In genomic region chrX:121270071-121270470, GRCm38 (mm10) we compare ENCODE assay signal across 17 mouse cellular contexts.
A peak's percentile ranks its signal among the peaks of the same experiment; 100 is the strongest.
DNase-seq lines count a peak whose midpoint lies in the region; ATAC-seq and TF ChIP-seq lines count a peak whose summit lies in the region.
"Had no signal": no experiment of that assay in that cellular context is flagged by ENCODE, and none has a peak within 500 bp of the region (broad histone marks: within the 10 kb centered on the region; RNA-seq: fewer than 3 reads in every experiment).

No protein-coding gene starts in this region.

- H3K9ac ChIP-seq in forebrain, embryonic 14.5 days (ENCODE audit: low read length): no peak overlapping the region
- no peak overlapping the region for H3K9ac ChIP-seq in forebrain, embryonic 16.5 days (replicated peaks; ENCODE audit: low read depth, low read length)
- no peak overlapping the region for H3K9ac ChIP-seq in limb, embryonic 11.5 days (ENCODE audit: low read length)
- no peak overlapping the region for H3K9ac ChIP-seq in intestine, postnatal 0 days (ENCODE audit: low read depth, low read length)
- H3K9ac ChIP-seq: liver, embryonic 14.5 days; midbrain, embryonic 13.5 days had no signal

- no peaks in the 10 kb centered on the region for H3K36me3 ChIP-seq in forebrain, embryonic 14.5 days (ENCODE audit: control insufficient read depth, insufficient read depth, low read length)
- H3K36me3 ChIP-seq in forebrain, embryonic 16.5 days (ENCODE audit: control insufficient read depth, insufficient read depth): no peaks in the 10 kb centered on the region
- H3K36me3 ChIP-seq in limb, embryonic 11.5 days (ENCODE audit: control insufficient read depth, insufficient read depth, low read length): no peaks in the 10 kb centered on the region
- H3K36me3 ChIP-seq in limb, embryonic 10.5 days: no peaks in the 10 kb centered on the region
- H3K36me3 ChIP-seq in intestine, postnatal 0 days (ENCODE audit: control insufficient read depth, insufficient read depth): no peaks in the 10 kb centered on the region
- H3K36me3 ChIP-seq: heart, embryonic 10.5 days; midbrain, embryonic 13.5 days had no signal

- no peak overlapping the region for H3K4me3 ChIP-seq in forebrain, embryonic 14.5 days (ENCODE audit: low read depth, low read length)
- H3K4me3 ChIP-seq in forebrain, embryonic 16.5 days (replicated peaks; ENCODE audit: low read length): no peak overlapping the region
- no peak overlapping the region for H3K4me3 ChIP-seq in limb, embryonic 11.5 days (ENCODE audit: low read depth, low read length)
- no peak overlapping the region for H3K4me3 ChIP-seq in limb, embryonic 10.5 days
- no peak overlapping the region for H3K4me3 ChIP-seq in intestine, postnatal 0 days (ENCODE audit: low read depth, low read length)
- H3K4me3 ChIP-seq: erythroblast, embryonic 14.5 days; heart, embryonic 10.5 days; midbrain, embryonic 13.5 days had no signal

- no peak overlapping the region for H3K27ac ChIP-seq in forebrain, embryonic 14.5 days (ENCODE audit: low read depth, low read length)
- H3K27ac ChIP-seq in forebrain, embryonic 16.5 days (ENCODE audit: low read length): no peak overlapping the region
- no peak overlapping the region for H3K27ac ChIP-seq in limb, embryonic 11.5 days (replicated peaks; ENCODE audit: low read depth, low read length)
- no peak overlapping the region for H3K27ac ChIP-seq in limb, embryonic 10.5 days
- no peak overlapping the region for H3K27ac ChIP-seq in intestine, postnatal 0 days (ENCODE audit: low read depth, low read length)
- H3K27ac ChIP-seq: heart, embryonic 10.5 days; liver, embryonic 14.5 days; midbrain, embryonic 13.5 days had no signal

- H3K4me1 ChIP-seq in forebrain, embryonic 14.5 days (ENCODE audit: control insufficient read depth, insufficient read depth, low read length): no peaks in the 10 kb centered on the region
- no peaks in the 10 kb centered on the region for H3K4me1 ChIP-seq in forebrain, embryonic 16.5 days (replicated peaks; ENCODE audit: control insufficient read depth, insufficient read depth, low read length)
- H3K4me1 ChIP-seq in limb, embryonic 11.5 days (ENCODE audit: control insufficient read depth, insufficient read depth, low read length): no peaks in the 10 kb centered on the region
- no peaks in the 10 kb centered on the region for H3K4me1 ChIP-seq in limb, embryonic 10.5 days
- no peaks in the 10 kb centered on the region for H3K4me1 ChIP-seq in intestine, postnatal 0 days (replicated peaks; ENCODE audit: control insufficient read depth, insufficient read depth, low read length)
- H3K4me1 ChIP-seq: heart, embryonic 10.5 days; midbrain, embryonic 13.5 days had no signal

- no peak for TF ChIP-seq CTCF in intestine, postnatal 0 days (IDR thresholded peaks at IDR 0.05; ENCODE audit: low read depth)

- no peak for ATAC-seq in forebrain, embryonic 14.5 days
- no peak for ATAC-seq in forebrain, embryonic 16.5 days
- ATAC-seq in limb, embryonic 11.5 days (ENCODE audit: insufficient number of reproducible peaks, low FRiP score, low TSS enrichment, low read depth): no peak
- ATAC-seq in intestine, postnatal 0 days: no peak
- ATAC-seq: activated CD4-positive, CD25-positive, alpha-beta regulatory T cell, adult 4 months; midbrain, embryonic 13.5 days had no signal

- no peaks in the 10 kb centered on the region for H3K27me3 ChIP-seq in forebrain, embryonic 14.5 days (replicated peaks; ENCODE audit: control insufficient read depth, insufficient read depth, low read length)
- H3K27me3 ChIP-seq in forebrain, embryonic 16.5 days (replicated peaks; ENCODE audit: control insufficient read depth, insufficient read depth, low read length): no peaks in the 10 kb centered on the region
- H3K27me3 ChIP-seq in limb, embryonic 11.5 days (ENCODE audit: control insufficient read depth, insufficient read depth, low read length): no peaks in the 10 kb centered on the region
- H3K27me3 ChIP-seq in limb, embryonic 10.5 days (ENCODE audit: low read depth, poor library complexity, severe bottlenecking): no peaks in the 10 kb centered on the region
- H3K27me3 ChIP-seq in intestine, postnatal 0 days (replicated peaks; ENCODE audit: control insufficient read depth, insufficient read depth, low read length): no peaks in the 10 kb centered on the region
- H3K27me3 ChIP-seq: midbrain, embryonic 13.5 days had no signal

- no peaks in the 10 kb centered on the region for H3K9me3 ChIP-seq in forebrain, embryonic 14.5 days (replicated peaks; ENCODE audit: control insufficient read depth, low read length)
- no peaks in the 10 kb centered on the region for H3K9me3 ChIP-seq in forebrain, embryonic 16.5 days (ENCODE audit: control insufficient read depth, low read length)
- no peaks in the 10 kb centered on the region for H3K9me3 ChIP-seq in limb, embryonic 11.5 days (ENCODE audit: control insufficient read depth, low read length)
- no peaks in the 10 kb centered on the region for H3K9me3 ChIP-seq in limb, embryonic 10.5 days (replicated peaks)
- H3K9me3 ChIP-seq in intestine, postnatal 0 days (ENCODE audit: control insufficient read depth): no peaks in the 10 kb centered on the region
- H3K9me3 ChIP-seq: heart, embryonic 10.5 days; midbrain, embryonic 13.5 days had no signal

- DNase-seq in forebrain, embryonic 14.5 days (ENCODE audit: low spot score): peak; percentile 35
- DNase-seq in limb, embryonic 11.5 days (ENCODE audit: low spot score): peak; percentile 24
- DNase-seq in limb, embryonic 10.5 days (ENCODE audit: low spot score): no peak
- DNase-seq in NIH3T3 (ENCODE audit: low read depth): peak; percentile 1
- DNase-seq in retina, embryonic 14.5 days (ENCODE audit: low spot score): peak; percentile 1
- DNase-seq: gastrocnemius, postnatal 25 days; heart, postnatal 36 days; layer of hippocampus, postnatal 36 days; lung, postnatal 36 days; thymus, adult 18-20 months had no signal

- H3K4me2 ChIP-seq in forebrain, embryonic 14.5 days (ENCODE audit: low read length): no peak overlapping the region
- no peak overlapping the region for H3K4me2 ChIP-seq in forebrain, embryonic 16.5 days (ENCODE audit: low read length)
- H3K4me2 ChIP-seq in limb, embryonic 11.5 days (ENCODE audit: low read depth, severe bottlenecking): no peak overlapping the region
- H3K4me2 ChIP-seq in intestine, postnatal 0 days (replicated peaks; ENCODE audit: low read depth): no peak overlapping the region
- H3K4me2 ChIP-seq: midbrain, embryonic 13.5 days had no signal
